Mouse (Mus musculus) liver, embryonic 14.5 days (tissue): ENCODE results near the gene Gas7. TPM values are rescaled to one million over a fixed set of nuclear protein-coding genes. Genes with fewer than 3 reads are reported as not detected.
A peak's percentile ranks its signal among the peaks of the same experiment; 100 is the strongest.

Experiments used
- ATAC-seq: fragments of 200-750 bp; cut with Nextera tagmentation; 2 replicates; pipeline ENCODE4 v1.8.0; 2017; ENCODE audit warnings: moderate number of reproducible peaks, mild to moderate bottlenecking, moderate library complexity; ENCODE audit not compliant: insufficient read depth
- DNase-seq, 3 experiments: peaks; one replicate each; pipeline ENCODE4 v3.0.0-alpha.2; 2012 to 2013; ENCODE audit warnings: low read depth in 3 of 3, low spot score in 3 of 3
- H3K27ac ChIP-seq: fragments of 300-500 bp; sonication (generic); 2 replicates; pipeline ENCODE4 v1.5.1; 2014; ENCODE audit warnings: moderate library complexity, mild to moderate bottlenecking, control low read depth, inconsistent platforms
- H3K27me3 ChIP-seq: fragments of 300-500 bp; sonication (generic); 2 replicates; pipeline ENCODE4 v1.6.1; 2014; ENCODE audit warnings: mild to moderate bottlenecking, low read length, moderate library complexity; ENCODE audit not compliant: control insufficient read depth, insufficient read depth
- H3K36me3 ChIP-seq: fragments of 300-500 bp; sonication (generic); replicated peaks from 2 replicates; pipeline ENCODE4 v1.6.1; 2014; ENCODE audit warnings: low read depth; ENCODE audit not compliant: control insufficient read depth, insufficient read depth
- H3K4me1 ChIP-seq, 2 experiments: fragments of 200-500 bp in 1 of 2; fragments of 300-500 bp in 1 of 2; sonication (generic) in 1 of 2; replicated peaks; 2 replicates each; pipeline ENCODE4 v1.6.1; 2012 to 2014; ENCODE audit warnings: antibody characterized with exemption in 1 of 2, inconsistent platforms in 1 of 2, low read length in 1 of 2; ENCODE audit not compliant: control insufficient read depth in 2 of 2, insufficient read depth in 2 of 2
- H3K4me2 ChIP-seq: fragments of 300-500 bp; sonication (generic); 2 replicates; pipeline ENCODE4 v1.6.1; 2014; ENCODE audit warnings: low read depth, mild to moderate bottlenecking, control low read depth, moderate library complexity
- H3K4me3 ChIP-seq, 2 experiments: fragments of 200-500 bp in 1 of 2; fragments of 300-500 bp in 1 of 2; sonication (generic) in 1 of 2; 2 replicates each; pipeline ENCODE4 v1.5.1; 2012 to 2014; ENCODE audit warnings: low read depth in 2 of 2, low read length in 2 of 2, mild to moderate bottlenecking in 2 of 2, control low read depth in 1 of 2, inconsistent platforms in 1 of 2, moderate library complexity in 1 of 2; ENCODE audit not compliant: insufficient read depth in 1 of 2
- H3K9ac ChIP-seq: fragments of 300-500 bp; sonication (generic); replicated peaks from 2 replicates; pipeline ENCODE4 v1.6.1; 2014; ENCODE audit warnings: mild to moderate bottlenecking, control low read depth, moderate library complexity
- H3K9me3 ChIP-seq: fragments of 300-500 bp; sonication (generic); 2 replicates; pipeline ENCODE4 v1.6.1; 2016; ENCODE audit warnings: low read length, mixed read lengths; ENCODE audit not compliant: control insufficient read depth
- CTCF ChIP-seq: IDR thresholded peaks from 2 replicates; pipeline ENCODE4 v1.5.1; 2016; ENCODE audit warnings: antibody characterized with exemption, low read depth, control low read depth
- EP300 ChIP-seq: IDR thresholded peaks from 2 replicates; pipeline ENCODE4 v1.6.1; 2016; ENCODE audit warnings: antibody characterized with exemption, low read depth
- WGBS: fragments of 180-500 bp; shearing (Covaris S2); extraction: QIAGEN DNeasy Blood & Tissue Kit; methylation state at CpG from one replicate; pipeline ENCODE4 v1.1.7; 2014; ENCODE audit not compliant: insufficient replicate concordance; 5-methylcytosine and 5-hydroxymethylcytosine counted together
- polyA plus RNA-seq, 2 experiments: library from polyadenylated mRNA; depleted of rRNA in 1 of 2; stranded (reverse) in 1 of 2; unstranded in 1 of 2; fragments of >200 nt; fragmentation: Nextera tagmentation in 1 of 2; extraction: Ambion mirVana in 1 of 2; gene quantifications; 2 replicates each; pipeline versions ENCODE4 v1.2.1 to v1.2.3; 2012 to 2014

The Gas7 gene
- polyA plus RNA-seq, 2 experiments: 0.49 to 1.1 TPM

- Histone ChIP-seq H3K9ac (no peak overlapping the region), H3K27me3 (no peaks in the 10 kb centered on the region), H3K27ac (no peak overlapping the region), H3K4me2 (no peak overlapping the region), H3K4me3 (no peak overlapping the region), H3K36me3 (no peaks in the 10 kb centered on the region), H3K4me1 (no peaks in the 10 kb centered on the region), H3K9me3 (no peaks in the 10 kb centered on the region)
- ATAC-seq (no peak), DNase-seq (peak in 1 of 3 experiments; percentile 17)
- 29% methylated on average over 11 of the region's 11 CpGs for WGBS
- TF ChIP-seq EP300: no peak
- peak; percentile 84 for TF ChIP-seq CTCF
Observed at GRCm38 (mm10) chr11:67657685-67658382, 202.6 kb downstream of the Gas7 start.

DNA sequence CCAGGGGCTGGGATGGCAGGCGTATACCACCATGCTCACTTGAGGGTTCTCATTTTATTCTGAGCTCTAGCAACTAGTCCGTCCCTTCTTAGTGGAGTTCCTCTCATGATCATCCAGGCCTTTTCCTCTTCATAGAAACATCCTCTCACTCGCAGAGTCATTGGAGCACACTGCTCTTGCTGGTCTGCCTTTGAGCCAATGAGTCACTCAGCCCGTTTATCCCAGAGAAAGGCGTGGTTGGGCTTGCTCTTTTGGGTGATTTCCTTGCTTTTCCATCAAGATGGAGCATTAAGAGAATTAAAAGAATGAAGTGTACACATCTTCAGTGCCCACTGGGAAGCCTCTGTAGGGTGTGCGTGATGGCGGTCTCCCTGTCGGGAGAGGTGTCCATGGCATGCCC, 206.2 kb downstream of the Gas7 start:
- Histone ChIP-seq H3K27ac (no peak overlapping the region), H3K4me3 (no peak overlapping the region), H3K9me3 (no peaks in the 10 kb centered on the region), H3K27me3 (no peaks in the 10 kb centered on the region), H3K9ac (no peak overlapping the region), H3K4me1 (no peaks in the 10 kb centered on the region), H3K36me3 (no peaks in the 10 kb centered on the region), H3K4me2 (no peak overlapping the region)
- 73% methylated on average over 8 of the region's 8 CpGs for WGBS
- no peak for TF ChIP-seq CTCF
- no peak for TF ChIP-seq EP300
- ATAC-seq: no peak
- no peak for DNase-seq

GRCm38 (mm10) chr11:67663437-67663836, 208.2 kb downstream of the Gas7 start:
- WGBS: 71% methylated on average over 4 of the region's 4 CpGs
- no peak for TF ChIP-seq CTCF
- TF ChIP-seq EP300: no peak
- Histone ChIP-seq H3K27ac (no peak overlapping the region), H3K36me3 (no peaks in the 10 kb centered on the region), H3K9me3 (no peaks in the 10 kb centered on the region), H3K4me1 (no peaks in the 10 kb centered on the region), H3K9ac (no peak overlapping the region), H3K27me3 (no peaks in the 10 kb centered on the region), H3K4me2 (no peak overlapping the region), H3K4me3 (no peak overlapping the region)
- ATAC-seq (no peak), DNase-seq (no peak)

- TF ChIP-seq CTCF (no peak), EP300 (no peak)
- no peaks in the 10 kb centered on the region for H3K27me3 ChIP-seq
- H3K9me3 ChIP-seq: no peaks in the 10 kb centered on the region
- WGBS: 71% methylated on average over 2 of the region's 3 CpGs
- DNase-seq (no peak), ATAC-seq (no peak)
- no peak overlapping the region for H3K4me3 ChIP-seq
- no peak overlapping the region for H3K4me2 ChIP-seq
- H3K4me1 ChIP-seq: no peaks in the 10 kb centered on the region
- H3K27ac ChIP-seq: no peak overlapping the region
- H3K9ac ChIP-seq: no peak overlapping the region
- no peaks in the 10 kb centered on the region for H3K36me3 ChIP-seq
Observed at GRCm38 (mm10) chr11:67664261-67664660, 209.0 kb downstream of the Gas7 start.

DNA sequence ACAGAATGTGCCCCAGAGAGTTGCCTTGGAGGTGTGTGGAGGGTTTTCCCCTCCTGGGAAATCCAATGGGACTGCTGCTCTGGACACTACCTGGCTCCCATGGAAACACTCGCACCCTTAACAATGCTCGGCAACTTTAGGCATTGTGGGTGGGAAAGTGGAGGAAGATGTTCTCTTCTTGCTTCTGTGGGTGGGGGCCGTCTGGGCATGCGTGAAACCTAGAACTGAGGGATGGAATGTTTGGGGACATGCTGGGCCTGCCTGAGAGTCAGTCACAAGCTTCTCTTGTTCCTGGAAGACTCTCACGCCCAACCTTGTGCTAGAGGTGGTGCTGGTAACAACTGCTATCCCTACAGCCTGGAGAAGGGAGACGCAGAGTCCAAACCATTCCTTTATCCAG, 209.7 kb downstream of the Gas7 start:
- ATAC-seq: no peak
- Histone ChIP-seq H3K9me3 (no peaks in the 10 kb centered on the region), H3K4me3 (no peak overlapping the region), H3K4me2 (no peak overlapping the region), H3K36me3 (no peaks in the 10 kb centered on the region), H3K27ac (no peak overlapping the region), H3K9ac (no peak overlapping the region), H3K27me3 (no peaks in the 10 kb centered on the region), H3K4me1 (no peaks in the 10 kb centered on the region)
- DNase-seq: no peak
- WGBS: 51% methylated on average over 6 of the region's 6 CpGs
- TF ChIP-seq CTCF: no peak
